Mouse (Mus musculus) CD4-positive naive resting alpha-beta T cell, adult 76 days (primary cell): ENCODE measurements around the gene Zmat1. TPM values are rescaled to one million over a fixed set of nuclear protein-coding genes. Genes with fewer than 3 reads are reported as not detected.

Source experiments
- total RNA-seq: library from RNA; stranded (reverse); gene quantifications from one replicate; pipeline ENCODE4 v1.2.4, GENCODE M21; 2023

Zmat1 gene
- 6.6 TPM for total RNA-seq

DNA sequence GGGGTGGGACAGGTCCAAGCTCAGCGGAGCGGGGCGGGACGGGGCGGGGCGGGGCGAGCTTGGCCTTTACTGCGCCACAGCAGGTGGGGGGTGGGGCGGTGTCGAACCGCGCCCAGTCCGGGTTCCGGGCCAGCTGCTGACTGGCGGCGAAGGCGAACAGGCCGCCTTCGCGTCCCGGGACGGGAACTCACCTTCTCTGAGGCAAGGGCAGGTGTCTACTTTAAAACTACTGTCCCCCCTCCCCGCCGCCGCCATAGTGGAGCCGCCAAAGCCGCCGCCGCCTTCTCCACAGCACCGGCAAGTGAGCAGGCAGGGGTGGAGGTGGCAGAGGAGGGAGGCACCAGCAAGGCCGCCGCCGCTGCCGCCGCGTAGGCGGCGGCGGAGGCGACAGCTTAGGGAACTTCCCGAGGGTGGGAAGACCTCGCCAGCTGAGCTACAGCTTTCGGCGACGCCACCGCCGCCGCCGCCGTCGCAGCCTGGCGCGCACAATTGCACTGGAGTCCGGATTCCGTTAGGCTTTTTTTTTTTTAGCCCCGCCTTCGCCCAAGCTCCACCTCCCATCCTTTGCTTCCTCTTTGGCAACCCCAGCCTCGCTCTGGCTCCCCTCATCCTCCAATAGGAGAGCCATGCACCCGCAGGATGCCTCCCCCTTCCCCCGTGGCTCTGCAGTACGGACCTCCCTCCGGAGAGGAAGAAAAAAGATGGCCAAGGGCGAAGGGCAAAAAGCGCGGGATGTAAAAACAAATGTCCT lies at the start of gene Zmat1:
Gene Zmat1 (minus strand): TSS at position 490 of the 751 bp plus-strand sequence.

DNA sequence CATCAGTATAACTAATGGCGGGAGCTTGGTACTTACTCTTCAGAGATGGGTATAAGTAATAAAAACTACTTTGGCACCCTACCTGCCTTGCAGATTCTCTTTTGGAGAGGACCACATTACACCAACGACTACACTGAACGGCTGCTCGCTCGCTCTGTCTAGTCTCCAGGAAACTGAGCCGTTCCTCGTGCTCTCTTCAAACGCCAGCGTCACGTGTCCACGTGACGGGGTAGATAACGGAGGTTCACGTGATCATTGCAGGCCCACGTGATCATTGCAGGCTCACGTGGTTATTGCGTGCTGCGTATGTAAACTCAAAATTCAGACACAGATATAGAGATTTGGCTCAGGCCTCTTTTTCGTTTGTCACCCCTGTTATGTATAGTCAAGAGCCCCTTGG lies 44.5 kb downstream of the Zmat1 start, which contains the start of gene Nxf2:
Gene Nxf2 (minus strand): TSS at position 209 of the 400 bp plus-strand sequence.

Other genes with a start within 250 kb of the Zmat1 start
- 20.5 TPM for gene Armcx2, start 200.0 kb downstream of the Zmat1 start, total RNA-seq
- not detected for gene Nxf2, start 44.5 kb downstream of the Zmat1 start, total RNA-seq
- not detected for gene Gm15023, start 168.4 kb upstream of the Zmat1 start, total RNA-seq
- gene Tceal6, start 201.5 kb upstream of the Zmat1 start, total RNA-seq, result not detected